Comparison of ENCODE assay signal across 8 mouse cellular contexts in the genomic region with DNA sequence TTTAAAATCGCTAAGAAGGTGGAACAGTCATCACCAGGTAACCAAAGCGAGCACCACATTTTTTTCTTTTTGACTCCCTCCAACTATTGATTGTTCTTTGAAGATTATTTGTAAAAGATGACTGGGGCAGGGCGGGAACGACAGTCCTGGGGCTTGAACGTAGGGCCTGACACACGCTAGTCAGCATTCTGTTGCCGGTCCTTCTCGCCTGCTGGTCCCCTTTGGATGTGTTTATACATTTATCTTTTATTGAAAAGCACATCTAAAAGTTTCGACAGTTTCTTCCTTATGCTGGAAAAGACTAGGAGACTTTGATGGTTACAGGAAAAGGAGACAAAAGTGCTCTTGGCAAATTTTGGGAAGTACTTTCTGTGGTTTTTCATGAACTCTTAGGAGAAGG. TPM values are rescaled to one million over a fixed set of nuclear protein-coding genes. Genes with fewer than 3 reads are reported as not detected.
DNase-seq lines count a peak whose midpoint lies in the region; ATAC-seq and TF ChIP-seq lines count a peak whose summit lies in the region.

No protein-coding gene starts in this region.

- no peaks in the 10 kb centered on the region for H3K36me3 ChIP-seq in embryonic facial prominence, embryonic 11.5 days (replicated peaks; ENCODE audit: control insufficient read depth, insufficient read depth, low read depth, low read length)
- H3K36me3 ChIP-seq in intestine, embryonic 15.5 days = no peaks in the 10 kb centered on the region
- peaks cover 6% of the 10 kb centered on the region; the same call in 1 of the 2 replicates for H3K36me3 ChIP-seq in neural tube, embryonic 13.5 days

- no peak for TF ChIP-seq POLR2A in lung, adult 2 months (IDR thresholded peaks at IDR 0.05; ENCODE audit: borderline replicate concordance, extremely low read depth, low read depth, low read length)

- peak overlapping the region; percentile 71 for H3K4me2 ChIP-seq in embryonic facial prominence, embryonic 11.5 days (ENCODE audit: low read depth, low read length)
- H3K4me2 ChIP-seq in intestine, embryonic 15.5 days (replicated peaks) = peak overlapping the region; percentile 74
- H3K4me2 ChIP-seq in neural tube, embryonic 13.5 days = peak overlapping the region; percentile 97

- WGBS in lung, adult 2 months = 13% methylated on average over 9 of the region's 9 CpGs
- 56% methylated on average over 9 of the region's 9 CpGs for WGBS in embryonic facial prominence, embryonic 11.5 days
- WGBS in intestine, embryonic 15.5 days = 22% methylated on average over 9 of the region's 9 CpGs
- WGBS in neural tube, embryonic 13.5 days = 58% methylated on average over 9 of the region's 9 CpGs

- H3K4me1 ChIP-seq in lung, adult 2 months (ENCODE audit: control insufficient read depth, insufficient read depth, low read length) = peaks cover 10% of the 10 kb centered on the region
- H3K4me1 ChIP-seq in embryonic facial prominence, embryonic 11.5 days (ENCODE audit: control insufficient read depth, insufficient read depth, low read length) = no peaks in the 10 kb centered on the region
- peaks cover 5% of the 10 kb centered on the region; the same call in 1 of the 2 replicates for H3K4me1 ChIP-seq in intestine, embryonic 15.5 days (replicated peaks)
- peaks cover 46% of the 10 kb centered on the region for H3K4me1 ChIP-seq in neural tube, embryonic 13.5 days (replicated peaks)

- H3K9ac ChIP-seq in embryonic facial prominence, embryonic 11.5 days (replicated peaks; ENCODE audit: low read length) = peak overlapping the region; percentile 10; the same call in 1 of the 2 replicates
- H3K9ac ChIP-seq in intestine, embryonic 15.5 days = peak overlapping the region; percentile 97; the same call in 1 of the 2 replicates
- peak overlapping the region; percentile 97 for H3K9ac ChIP-seq in neural tube, embryonic 13.5 days

- H3K27ac ChIP-seq in embryonic facial prominence, embryonic 11.5 days (replicated peaks; ENCODE audit: low read depth, low read length) = no peak overlapping the region
- no peak overlapping the region for H3K27ac ChIP-seq in intestine, embryonic 15.5 days
- no peak overlapping the region for H3K27ac ChIP-seq in neural tube, embryonic 13.5 days (replicated peaks)

- peak overlapping the region; percentile 96 for H3K4me3 ChIP-seq in lung, adult 2 months (replicated peaks; ENCODE audit: extremely low read depth, low read depth, low read length)
- peak overlapping the region; percentile 93 for H3K4me3 ChIP-seq in embryonic facial prominence, embryonic 11.5 days (ENCODE audit: low read depth, low read length)
- peak overlapping the region; percentile 98 for H3K4me3 ChIP-seq in intestine, embryonic 15.5 days (replicated peaks)
- peak overlapping the region; percentile 81 for H3K4me3 ChIP-seq in neural tube, embryonic 13.5 days

- H3K27me3 ChIP-seq in embryonic facial prominence, embryonic 11.5 days (ENCODE audit: control insufficient read depth, insufficient read depth, low read length) = no peaks in the 10 kb centered on the region
- H3K27me3 ChIP-seq in intestine, embryonic 15.5 days (replicated peaks) = no peaks in the 10 kb centered on the region
- no peaks in the 10 kb centered on the region for H3K27me3 ChIP-seq in neural tube, embryonic 13.5 days

- DNase-seq in lung, adult 2 months = no peak
- no peak for DNase-seq in lung, postnatal 36 days
- DNase-seq in embryonic facial prominence, embryonic 11.5 days (ENCODE audit: low spot score) = no peak
- DNase-seq in cerebellum, adult 11-12 months = no peak
- no peak for DNase-seq in layer of hippocampus, adult 11-12 months (ENCODE audit: low spot score)
- no peak for DNase-seq in frontal cortex, postnatal 36 days (ENCODE audit: low spot score in 2 of 2)

- no peak for ATAC-seq in embryonic facial prominence, embryonic 11.5 days (replicated peaks; ENCODE audit: insufficient number of reproducible peaks, low FRiP score, low TSS enrichment, low read depth)
- no peak for ATAC-seq in intestine, embryonic 15.5 days
- no peak for ATAC-seq in neural tube, embryonic 13.5 days (ENCODE audit: low read depth)

- TF ChIP-seq CTCF in lung, adult 2 months (IDR thresholded peaks at IDR 0.05; ENCODE audit: insufficient read depth, low read length) = no peak

- no peaks in the 10 kb centered on the region for H3K9me3 ChIP-seq in embryonic facial prominence, embryonic 11.5 days (replicated peaks; ENCODE audit: control insufficient read depth, low read length)
- no peaks in the 10 kb centered on the region for H3K9me3 ChIP-seq in intestine, embryonic 15.5 days
- H3K9me3 ChIP-seq in neural tube, embryonic 13.5 days = no peaks in the 10 kb centered on the region

RNA-seq across cellular contexts. Expression of gene Dr1, which starts 1.7 kb away (rescaled TPM):
- polyA plus RNA-seq in lung, adult 2 months (2012; rRNA removed) = 16.6 and 19.2 TPM in 2 replicates
- 59.0 and 65.7 TPM in 2 replicates for polyA plus RNA-seq in embryonic facial prominence, embryonic 11.5 days (2014; fragmentation: Nextera tagmentation; extraction: Ambion mirVana)
- 40.2 and 44.1 TPM in 2 replicates for polyA plus RNA-seq in intestine, embryonic 15.5 days (2015; fragmentation: Nextera tagmentation; extraction: Ambion mirVana)
- polyA plus RNA-seq in neural tube, embryonic 13.5 days (2015; fragmentation: Nextera tagmentation; extraction: Ambion mirVana) = 39.7 and 47.1 TPM in 2 replicates

RNA-seq across cellular contexts. Expression of gene Pigg, which starts 42.0 kb away (rescaled TPM):
- polyA plus RNA-seq in lung, adult 2 months (2012; rRNA removed) = 9.9 and 12.4 TPM in 2 replicates
- 2.1 and 2.7 TPM in 2 replicates for polyA plus RNA-seq in embryonic facial prominence, embryonic 11.5 days (2014; fragmentation: Nextera tagmentation; extraction: Ambion mirVana)
- 7.5 and 7.7 TPM in 2 replicates for polyA plus RNA-seq in intestine, embryonic 15.5 days (2015; fragmentation: Nextera tagmentation; extraction: Ambion mirVana)
- polyA plus RNA-seq in neural tube, embryonic 13.5 days (2015; fragmentation: Nextera tagmentation; extraction: Ambion mirVana) = 4.4 and 5.0 TPM in 2 replicates

Comparison
In these comparisons a context has a peak if more than half of its experiments do, and no peak if none do; other contexts are left out.
1. H3K9ac ChIP-seq: peak in every context shown above with its lines; median percentile 97 in intestine, embryonic 15.5 days; 97 in neural tube, embryonic 13.5 days; 10 in embryonic facial prominence, embryonic 11.5 days.